Mouse (Mus musculus) c-Kit-positive CD71-positive TER-119-negative erythroid progenitor cells, embryonic 14.5 days (primary cell): ENCODE data around the gene Arl6.

Source experiments
- DNase-seq: peaks from one replicate; pipeline ENCODE4 v3.0.0-alpha.2; 2013; ENCODE audit warnings: low read depth

Gene Arl6

GRCm38 (mm10) chr16:59639102-59639691 lies at the start of gene Arl6:
TSS of gene Arl6 (minus strand) at chr16:59639391.
- DNase-seq: peak; percentile 75

GRCm38 (mm10) chr16:59685135-59685534 lies 45.9 kb upstream of the Arl6 start:
- DNase-seq: no peak

GRCm38 (mm10) chr16:59683434-59683833 lies 44.2 kb upstream of the Arl6 start:
- peak; percentile 21 for DNase-seq

GRCm38 (mm10) chr16:59682216-59682891 lies 43.2 kb upstream of the Arl6 start:
- DNase-seq: no peak

GRCm38 (mm10) chr16:59666938-59667337 lies 27.7 kb upstream of the Arl6 start:
- no peak for DNase-seq

- DNase-seq: no peak
Measured at GRCm38 (mm10) chr16:59643766-59644165, 4.6 kb upstream of the Arl6 start.

- no peak for DNase-seq
Measured at GRCm38 (mm10) chr16:59639985-59640384, 794 bp upstream of the Arl6 start.

- DNase-seq: no peak
Measured at GRCm38 (mm10) chr16:59634598-59634997, 4.6 kb downstream of the Arl6 start.

- no peak for DNase-seq
Measured at GRCm38 (mm10) chr16:59621554-59621953, 17.6 kb downstream of the Arl6 start.

GRCm38 (mm10) chr16:59617167-59617566 lies 22.0 kb downstream of the Arl6 start:
- no peak for DNase-seq

- no peak for DNase-seq
Measured at GRCm38 (mm10) chr16:59615675-59616074, 23.5 kb downstream of the Arl6 start.

GRCm38 (mm10) chr16:59610750-59611149 lies 28.4 kb downstream of the Arl6 start:
- no peak for DNase-seq

GRCm38 (mm10) chr16:59604078-59604781 lies 35.0 kb downstream of the Arl6 start:
- no peak for DNase-seq

GRCm38 (mm10) chr16:59600311-59601251 lies 38.6 kb downstream of the Arl6 start, which contains the start of gene Crybg3:
TSS of gene Crybg3 (minus strand) at chr16:59600979.
- no peak for DNase-seq

GRCm38 (mm10) chr16:59599411-59600265 lies 39.6 kb downstream of the Arl6 start:
- no peak for DNase-seq

- DNase-seq: no peak
Measured at GRCm38 (mm10) chr16:59598997-59599396, 40.2 kb downstream of the Arl6 start.

- DNase-seq: no peak
Measured at GRCm38 (mm10) chr16:59597256-59597655, 41.9 kb downstream of the Arl6 start.

- DNase-seq: no peak
Measured at GRCm38 (mm10) chr16:59594714-59595113, 44.5 kb downstream of the Arl6 start.

GRCm38 (mm10) chr16:59590790-59591189 lies 48.4 kb downstream of the Arl6 start:
- DNase-seq: no peak

- DNase-seq: no peak
Measured at GRCm38 (mm10) chr16:59588351-59589025, 50.7 kb downstream of the Arl6 start.
